Mouse (Mus musculus): ENCODE measurements around the gene Nek7.

The Nek7 gene

DNA sequence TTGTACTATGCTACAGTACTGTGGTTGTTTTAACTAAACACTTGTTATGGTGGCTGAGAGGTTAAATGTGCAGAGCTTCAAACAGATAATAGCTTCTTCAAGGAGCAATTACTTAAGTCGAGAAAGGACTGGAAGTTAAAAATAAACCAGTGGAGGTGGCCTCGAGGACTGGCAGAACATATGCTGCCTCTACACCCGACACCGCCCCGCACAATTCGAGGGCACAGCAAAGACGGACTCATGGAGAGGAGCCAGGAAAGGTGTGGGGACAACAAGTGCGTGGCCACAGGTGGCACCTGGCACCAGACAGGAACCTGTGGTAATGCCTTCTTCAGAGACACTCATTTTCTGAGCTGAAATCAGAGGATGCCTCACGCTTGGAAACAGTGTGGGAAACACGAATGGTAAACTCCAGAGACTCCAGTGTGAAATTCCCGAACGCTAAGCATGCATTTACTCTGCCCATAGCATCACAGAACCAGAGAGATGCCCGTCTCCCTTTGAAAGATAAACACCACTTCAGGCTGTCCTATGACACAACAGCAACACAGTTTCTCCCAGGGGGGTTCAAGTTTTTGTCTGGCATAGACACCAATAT lies 112.4 kb downstream of the Nek7 start:
- peak in 1 of 2 experiments; percentile 39 for DNase-seq

GRCm38 (mm10) chr1:138507014-138507413 lies 112.9 kb downstream of the Nek7 start:
- DNase-seq, result peak; percentile 26 to 56

GRCm38 (mm10) chr1:138504228-138504627 lies 115.7 kb downstream of the Nek7 start:
- no peak for DNase-seq

- DNase-seq, result no peak
These were observed 119.2 kb downstream of the Nek7 start for GRCm38 (mm10) chr1:138500691-138501090.

DNA sequence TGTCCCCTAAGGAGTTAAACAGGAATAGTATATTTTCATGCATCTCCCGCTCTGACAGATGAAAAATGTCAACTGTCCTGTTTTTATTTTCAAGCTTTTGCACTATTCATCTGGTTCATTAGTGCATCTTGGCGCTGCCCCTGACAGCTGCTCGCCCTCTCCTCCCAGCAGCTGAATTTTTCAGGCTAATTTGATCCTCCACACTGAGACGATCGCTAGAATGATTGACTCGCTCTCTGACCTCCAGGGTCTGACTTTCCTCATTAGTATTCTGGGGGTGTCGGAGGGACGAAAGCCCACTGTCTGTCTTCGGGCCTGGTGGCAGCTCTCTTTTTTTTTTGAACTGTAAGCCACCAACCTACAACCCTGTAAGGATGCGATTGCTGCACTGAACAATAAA lies 119.8 kb downstream of the Nek7 start:
- DNase-seq, result no peak

DNA sequence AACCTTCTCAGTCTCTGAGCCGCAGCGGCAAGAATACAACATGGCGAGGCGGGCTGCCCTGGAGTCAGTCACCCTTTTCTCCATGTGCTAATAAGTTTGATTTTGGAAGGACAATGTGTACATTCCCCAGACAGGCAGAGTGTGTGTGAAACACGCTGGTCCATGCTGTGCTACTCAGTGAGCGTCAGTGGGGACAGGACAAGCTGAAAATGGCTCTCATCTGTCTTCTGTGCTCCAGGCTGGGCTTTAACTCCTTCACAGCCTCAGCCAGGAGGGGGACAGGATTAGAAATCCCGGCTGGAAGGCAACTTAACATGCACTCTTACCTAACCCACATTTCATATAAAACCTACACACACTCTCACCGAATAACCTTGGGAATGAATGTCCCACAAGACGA lies 120.5 kb downstream of the Nek7 start:
- no peak for DNase-seq

GRCm38 (mm10) chr1:138491382-138492097 lies 128.4 kb downstream of the Nek7 start:
- no peak for DNase-seq

GRCm38 (mm10) chr1:138487569-138487968 lies 132.4 kb downstream of the Nek7 start:
- peak; percentile 12 to 48 for DNase-seq

DNA sequence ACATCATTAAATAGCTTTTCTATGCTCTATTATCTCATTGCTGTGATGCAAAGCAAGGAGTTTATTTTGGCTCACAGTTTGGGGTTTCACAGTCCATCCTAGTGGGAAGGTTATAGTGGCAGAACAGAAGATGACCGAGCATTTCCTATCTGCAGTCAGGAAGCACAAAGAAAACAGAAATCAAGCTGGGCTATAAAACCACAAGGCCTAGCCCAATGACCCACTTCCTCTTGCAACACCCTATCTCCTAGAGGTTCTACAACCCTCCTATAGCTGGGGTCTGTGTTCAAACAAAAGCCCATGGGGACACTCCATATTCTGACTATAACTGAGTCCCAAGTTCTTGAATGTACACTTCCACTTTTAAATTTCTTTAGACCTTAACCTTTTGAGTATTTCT lies 139.2 kb downstream of the Nek7 start:
- DNase-seq, result no peak

GRCm38 (mm10) chr1:138465352-138465751 lies 154.6 kb downstream of the Nek7 start:
- no peak for DNase-seq

GRCm38 (mm10) chr1:138461425-138461824 lies 158.5 kb downstream of the Nek7 start:
- DNase-seq, result no peak

DNA sequence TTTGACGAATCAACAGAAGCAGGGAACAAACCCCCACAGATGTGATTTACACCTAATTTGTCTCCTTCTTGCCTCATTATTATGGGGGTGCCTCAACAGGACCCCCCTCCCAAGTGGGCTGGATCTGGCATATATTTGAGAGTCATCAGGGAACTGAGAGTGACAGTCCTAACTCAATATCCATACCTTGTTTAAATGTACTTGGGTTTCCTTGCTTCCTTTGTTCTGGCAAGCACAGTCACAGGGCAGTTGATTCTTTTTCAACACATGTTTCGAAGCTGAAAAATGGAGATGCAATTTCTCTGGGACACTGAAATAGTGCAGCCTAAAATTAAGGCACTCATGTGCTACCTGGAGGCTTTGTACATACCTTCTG lies 170.5 kb downstream of the Nek7 start:
- no peak for DNase-seq

GRCm38 (mm10) chr1:138448635-138449475 lies 171.1 kb downstream of the Nek7 start:
- no peak for DNase-seq

DNA sequence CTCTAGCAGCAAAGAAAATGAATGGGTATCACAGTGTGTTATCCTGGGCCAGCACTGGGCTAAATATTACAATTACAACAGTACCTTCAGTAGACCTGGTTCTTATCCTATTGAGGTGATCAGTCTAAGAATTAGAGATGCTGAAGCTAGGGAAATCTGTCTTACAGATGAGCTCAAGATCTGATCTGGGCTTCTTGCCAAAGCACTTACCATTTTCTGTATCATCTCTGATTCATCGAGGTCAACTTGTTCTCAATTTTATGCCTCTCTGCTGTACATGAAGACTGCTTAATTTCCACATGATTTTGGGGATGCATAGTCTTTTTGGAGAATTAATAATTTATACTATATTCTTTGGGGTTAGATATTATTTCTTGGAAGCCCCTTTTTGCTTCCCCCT lies 173.1 kb downstream of the Nek7 start:
- no peak for DNase-seq
